Mouse (Mus musculus): ENCODE results near the gene Gimap4. TPM values are rescaled to one million over a fixed set of nuclear protein-coding genes. Genes with fewer than 3 reads are reported as not detected.

Gene Gimap4
- total RNA-seq (2017): 697 to 2,222 TPM (median 742 TPM) in 3 replicates

DNA sequence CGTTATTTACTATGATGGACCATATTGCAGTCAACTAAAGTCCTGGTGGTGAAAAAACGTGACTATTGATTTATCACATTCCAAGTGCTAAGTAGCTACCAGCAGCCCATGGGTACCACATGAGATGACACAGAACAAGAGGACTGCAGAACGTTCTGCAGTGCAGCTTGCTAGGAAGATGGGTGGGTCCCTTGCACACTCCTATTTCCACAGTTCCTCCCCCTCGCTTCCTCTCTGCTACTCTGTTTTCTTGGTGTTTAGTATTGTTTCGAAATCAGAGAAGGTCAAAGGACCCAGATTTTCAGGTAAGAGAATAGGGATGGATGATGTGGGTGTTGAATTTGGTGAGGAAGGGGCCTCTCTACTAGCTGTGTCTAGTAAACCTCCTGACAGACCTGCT, at the start of gene Gimap4:
Gene Gimap4, plus strand, starts transcription at position 231 of the 400 bp plus-strand sequence.
- ATAC-seq (replicated peaks; ENCODE audit: insufficient number of reproducible peaks, low FRiP score, low TSS enrichment, poor library complexity, severe bottlenecking): no peak

DNA sequence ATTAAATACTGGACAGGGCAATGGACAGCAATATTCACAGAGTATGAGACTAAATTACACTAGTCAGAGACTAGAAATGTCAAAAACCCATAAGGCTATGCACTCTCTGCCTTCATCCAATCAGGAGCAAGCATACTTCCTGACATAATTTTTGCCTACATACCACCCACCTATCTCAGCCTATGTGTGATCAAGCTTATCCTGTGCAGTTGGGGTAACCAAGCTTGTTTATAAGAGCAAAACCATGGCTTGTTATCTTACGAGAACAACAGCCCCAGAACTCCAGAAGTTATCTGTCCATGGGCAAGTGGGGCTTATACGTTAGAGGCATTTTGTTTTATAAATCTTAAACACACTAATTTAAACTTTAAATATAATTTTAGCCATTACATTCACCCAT, 49.2 kb upstream of the Gimap4 start:
- no peak for ATAC-seq (replicated peaks; ENCODE audit: insufficient number of reproducible peaks, low FRiP score, low TSS enrichment, poor library complexity, severe bottlenecking)

DNA sequence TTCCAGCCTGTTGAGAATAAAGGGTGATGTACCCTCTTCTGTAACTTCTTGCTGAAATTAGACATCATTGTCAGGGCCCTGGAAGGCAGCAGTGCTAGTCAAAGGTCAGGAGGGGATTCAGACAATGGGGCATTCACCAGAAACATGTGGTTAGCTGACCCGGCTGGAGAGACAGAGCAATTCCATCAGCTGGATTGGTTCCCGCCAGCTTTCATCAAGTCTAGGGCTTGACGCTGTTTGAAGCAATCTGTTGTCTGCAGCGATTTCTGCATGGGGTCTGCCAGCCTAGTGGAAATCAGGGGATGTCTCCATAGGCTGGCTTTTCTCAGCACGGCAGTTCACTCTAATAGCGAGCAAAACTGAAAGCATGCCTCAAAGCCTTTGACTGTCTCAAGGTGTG, 47.8 kb upstream of the Gimap4 start:
- ATAC-seq (replicated peaks; ENCODE audit: insufficient number of reproducible peaks, low FRiP score, low TSS enrichment, poor library complexity, severe bottlenecking): no peak

DNA sequence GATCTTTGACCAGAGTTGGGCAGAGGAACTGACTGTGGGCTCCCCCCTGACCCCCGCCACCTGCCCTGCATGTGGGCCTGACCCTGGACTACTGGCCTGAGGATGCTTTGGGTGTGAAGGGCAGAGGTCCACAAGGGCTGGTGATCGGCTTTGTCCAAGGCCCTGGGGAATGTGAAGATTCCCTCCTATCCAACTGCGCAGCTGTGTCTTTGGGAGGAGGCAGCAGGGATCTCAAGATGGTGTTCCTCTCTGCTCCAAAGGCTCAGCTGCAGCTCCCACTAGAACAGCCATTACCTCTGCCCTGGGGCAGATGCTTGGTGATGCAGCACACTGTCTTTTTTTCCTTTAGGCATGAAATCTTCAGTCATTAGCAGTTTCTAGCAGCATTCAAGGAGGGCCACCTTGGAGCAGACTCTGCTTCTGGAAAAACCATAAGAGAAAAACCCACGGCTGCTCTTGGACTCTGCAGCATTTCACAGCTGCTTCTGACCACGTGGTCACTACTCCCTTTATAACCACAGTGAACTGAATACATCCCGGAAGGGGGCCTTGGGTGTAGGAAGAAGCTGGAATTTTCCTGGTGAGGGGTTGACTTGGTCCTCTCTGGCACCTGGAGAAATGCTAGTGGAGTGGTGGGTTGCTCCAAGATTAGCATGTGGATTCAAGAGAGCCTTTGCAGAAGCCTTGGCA, 46.4 kb upstream of the Gimap4 start:
- ATAC-seq (replicated peaks; ENCODE audit: insufficient number of reproducible peaks, low FRiP score, low TSS enrichment, poor library complexity, severe bottlenecking): no peak

DNA sequence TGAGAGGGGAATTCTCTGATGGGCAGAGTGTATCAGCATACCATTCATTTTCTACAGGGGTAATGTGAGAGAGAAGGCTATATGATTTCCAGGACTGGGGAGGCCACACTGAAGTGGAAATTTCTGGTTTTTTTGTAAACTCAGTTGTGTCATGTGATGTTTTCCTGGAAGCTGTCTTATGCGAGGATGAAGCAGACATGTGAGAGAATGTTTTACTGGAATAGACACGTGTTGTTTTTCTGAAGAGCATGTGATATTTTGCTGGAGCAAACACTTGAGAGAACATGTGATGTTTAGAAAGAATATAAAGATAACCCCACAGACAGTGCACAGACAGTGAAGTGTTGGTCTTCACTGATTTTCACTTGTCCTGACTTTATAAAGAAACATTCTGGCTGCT, 45.8 kb upstream of the Gimap4 start:
- ATAC-seq (replicated peaks; ENCODE audit: insufficient number of reproducible peaks, low FRiP score, low TSS enrichment, poor library complexity, severe bottlenecking): no peak

DNA sequence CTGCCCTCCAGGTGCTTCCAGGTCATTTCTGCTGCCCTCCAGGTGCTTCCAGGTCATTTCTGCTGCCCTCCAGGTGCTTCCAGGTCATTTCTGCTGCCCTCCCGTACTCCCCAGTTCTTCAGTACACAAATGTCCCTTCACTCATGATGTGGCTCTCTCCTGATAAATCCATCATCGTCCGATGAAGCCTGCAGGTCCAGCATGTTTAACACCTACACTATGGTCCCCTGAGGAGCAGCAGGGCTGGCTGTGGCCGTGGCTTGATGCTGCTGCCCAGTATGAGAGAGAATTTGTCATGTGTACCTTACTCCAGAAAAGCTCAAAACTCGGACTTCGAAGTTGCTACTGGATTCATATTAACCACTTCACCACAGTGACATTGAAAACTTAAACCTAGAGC, 43.0 kb upstream of the Gimap4 start:
- ATAC-seq (replicated peaks; ENCODE audit: insufficient number of reproducible peaks, low FRiP score, low TSS enrichment, poor library complexity, severe bottlenecking): no peak

DNA sequence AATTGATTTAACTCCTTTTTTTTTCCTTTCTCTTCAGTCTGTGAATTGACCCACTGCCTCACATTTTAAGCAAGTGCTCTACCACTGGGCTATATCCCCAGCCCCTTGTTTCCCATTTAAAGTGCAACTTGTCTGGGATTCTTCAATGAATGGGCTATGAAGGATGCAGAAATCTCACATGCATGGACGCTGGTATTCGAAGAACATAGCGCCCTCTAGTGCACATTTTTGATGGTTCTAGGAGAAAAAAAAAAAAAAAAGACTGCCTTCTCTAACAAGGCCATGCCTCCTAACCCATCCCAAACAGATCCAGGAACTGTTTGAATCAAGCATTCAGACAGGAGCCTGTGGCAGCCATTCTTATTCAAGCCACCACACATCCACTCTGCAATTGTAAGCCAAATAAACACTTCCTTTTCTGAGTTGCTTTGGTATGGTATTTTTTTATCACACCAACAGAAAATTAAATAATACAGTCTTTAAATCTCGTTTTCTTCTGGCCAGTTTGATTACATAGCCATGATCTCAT, 41.5 kb upstream of the Gimap4 start:
- ATAC-seq (replicated peaks; ENCODE audit: insufficient number of reproducible peaks, low FRiP score, low TSS enrichment, poor library complexity, severe bottlenecking): no peak

DNA sequence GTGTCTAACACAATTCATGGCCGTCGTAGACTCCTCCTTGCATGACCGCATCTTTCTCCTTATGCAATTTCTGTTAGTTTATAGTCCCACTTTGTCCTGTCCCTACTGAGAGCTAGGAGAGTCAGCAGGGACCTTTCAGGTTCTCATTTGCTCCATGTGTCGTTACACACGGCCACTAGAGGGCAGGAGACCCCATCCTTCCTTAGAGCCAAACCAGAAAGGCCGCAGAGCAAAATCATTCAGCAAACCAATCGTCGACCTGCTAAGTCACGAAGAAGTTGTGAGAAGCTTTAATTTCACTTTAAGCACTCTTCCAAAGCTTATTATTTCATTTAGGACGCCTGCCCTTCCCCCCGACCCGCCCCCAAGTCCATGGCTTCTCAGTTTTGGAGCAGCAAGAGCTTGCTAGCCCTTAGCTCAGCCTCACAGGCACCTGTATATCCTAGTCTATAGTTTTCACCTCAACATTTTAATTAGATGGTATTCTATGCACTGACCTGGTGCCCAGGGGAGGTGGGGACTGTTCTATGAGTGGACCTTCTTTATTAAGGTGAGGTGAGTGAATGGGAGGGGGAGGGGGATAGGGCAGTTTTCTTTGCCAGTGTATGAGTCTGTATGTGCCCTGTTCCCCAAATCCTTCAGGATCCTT, 38.6 kb upstream of the Gimap4 start:
- no peak for ATAC-seq (replicated peaks; ENCODE audit: insufficient number of reproducible peaks, low FRiP score, low TSS enrichment, poor library complexity, severe bottlenecking)

DNA sequence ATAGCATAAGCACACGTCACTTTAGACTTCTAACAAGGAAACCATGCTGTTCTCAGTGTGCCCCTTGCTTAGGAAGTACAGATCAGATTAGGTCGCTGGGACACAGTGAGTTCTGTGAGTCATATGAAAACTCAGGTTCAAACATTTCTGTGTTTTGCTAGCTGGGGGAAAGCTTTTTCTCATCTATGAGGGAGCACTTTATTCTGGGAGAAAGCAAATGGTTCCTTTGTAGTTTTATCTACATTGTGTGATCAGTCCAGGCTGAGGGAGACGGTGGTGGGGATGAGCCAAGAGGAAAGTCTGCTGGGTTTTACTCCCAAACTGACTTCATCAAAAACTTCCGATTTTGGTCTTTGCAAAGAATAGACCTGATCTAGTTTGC, 38.0 kb upstream of the Gimap4 start:
- ATAC-seq (replicated peaks; ENCODE audit: insufficient number of reproducible peaks, low FRiP score, low TSS enrichment, poor library complexity, severe bottlenecking): no peak

DNA sequence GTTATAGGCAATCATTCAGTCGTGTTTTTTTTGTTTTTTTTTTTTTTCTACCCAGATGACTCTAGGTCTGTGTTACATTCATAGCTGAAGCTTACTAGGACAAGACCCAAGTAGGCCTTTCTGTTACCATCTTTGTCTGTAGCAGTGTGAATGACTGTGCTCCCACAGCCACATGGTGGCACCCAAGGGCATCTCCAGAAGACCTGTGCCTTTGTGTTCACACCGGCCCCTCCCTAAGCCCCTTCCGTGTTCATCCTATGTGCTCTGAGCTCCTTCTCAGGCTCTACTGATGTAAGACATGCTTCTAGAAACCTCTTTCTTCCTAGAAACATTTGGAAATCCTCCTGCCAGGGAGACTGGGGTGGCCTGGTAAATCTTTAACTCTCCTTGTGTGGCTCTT, 37.4 kb upstream of the Gimap4 start, which contains the start of gene Gimap8:
Gene Gimap8, plus strand, starts transcription at position 240 of the 400 bp plus-strand sequence.
- ATAC-seq (replicated peaks; ENCODE audit: insufficient number of reproducible peaks, low FRiP score, low TSS enrichment, poor library complexity, severe bottlenecking): 0 out of 2 replicates have a peak, but pooled peaks have one; percentile 61

DNA sequence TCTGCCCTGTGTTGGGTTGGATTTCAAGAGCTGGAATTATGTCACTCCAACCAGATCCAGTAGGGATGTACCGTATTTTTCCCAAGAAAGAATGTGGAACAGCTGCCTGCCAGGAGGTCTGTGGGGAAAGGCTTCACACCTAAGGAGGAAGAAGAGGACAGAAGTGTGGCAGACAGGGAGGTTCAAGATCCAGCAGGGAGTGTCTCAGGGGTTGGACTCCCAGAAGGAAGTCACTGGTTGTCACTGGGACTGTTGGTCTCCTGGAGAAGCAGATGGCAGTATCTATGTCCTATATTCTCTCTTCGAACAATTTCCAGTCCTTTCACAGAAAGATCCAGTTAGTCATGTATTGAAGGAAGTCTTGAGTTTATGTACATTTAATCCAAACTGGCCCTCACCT, 36.7 kb upstream of the Gimap4 start:
- ATAC-seq (replicated peaks; ENCODE audit: insufficient number of reproducible peaks, low FRiP score, low TSS enrichment, poor library complexity, severe bottlenecking): no peak

DNA sequence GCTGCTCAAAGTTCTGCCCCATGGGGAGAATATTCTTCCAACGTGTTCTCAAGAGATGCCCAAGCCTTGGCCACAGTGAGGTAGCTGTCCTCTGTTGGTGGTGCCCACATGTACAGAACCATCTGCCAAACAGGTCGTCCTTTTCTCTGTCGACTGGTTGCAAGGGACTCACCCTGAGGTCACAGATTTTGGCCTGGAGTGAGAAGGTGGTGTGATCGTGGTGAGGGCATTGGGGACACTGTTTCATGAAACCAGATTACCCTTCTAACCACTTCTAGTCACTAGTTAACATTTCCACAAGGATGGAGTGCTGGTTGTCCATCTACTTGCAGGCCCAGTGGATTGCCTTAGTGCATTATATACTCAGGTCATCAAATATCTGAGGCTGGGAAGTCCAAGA, 35.6 kb upstream of the Gimap4 start:
- no peak for ATAC-seq (replicated peaks; ENCODE audit: insufficient number of reproducible peaks, low FRiP score, low TSS enrichment, poor library complexity, severe bottlenecking)

DNA sequence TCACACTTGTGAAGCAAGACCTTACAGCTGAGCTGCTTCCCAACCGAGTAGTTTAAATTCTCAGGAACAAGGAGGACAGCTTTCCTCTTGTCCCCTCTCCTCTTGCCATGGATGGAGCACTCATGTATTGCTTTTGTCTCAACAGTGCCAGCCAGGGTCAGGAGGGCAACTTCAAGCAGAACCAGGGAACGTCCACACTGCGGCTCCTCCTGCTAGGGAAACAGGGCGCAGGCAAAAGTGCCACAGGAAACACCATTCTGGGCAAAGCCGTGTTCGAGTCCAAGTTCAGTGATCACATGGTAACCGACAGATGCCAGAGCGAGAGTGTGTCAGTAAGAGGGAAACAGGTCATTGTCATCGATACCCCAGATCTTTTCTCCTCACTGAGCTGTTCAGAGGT, 34.3 kb upstream of the Gimap4 start:
- ATAC-seq (replicated peaks; ENCODE audit: insufficient number of reproducible peaks, low FRiP score, low TSS enrichment, poor library complexity, severe bottlenecking): no peak

DNA sequence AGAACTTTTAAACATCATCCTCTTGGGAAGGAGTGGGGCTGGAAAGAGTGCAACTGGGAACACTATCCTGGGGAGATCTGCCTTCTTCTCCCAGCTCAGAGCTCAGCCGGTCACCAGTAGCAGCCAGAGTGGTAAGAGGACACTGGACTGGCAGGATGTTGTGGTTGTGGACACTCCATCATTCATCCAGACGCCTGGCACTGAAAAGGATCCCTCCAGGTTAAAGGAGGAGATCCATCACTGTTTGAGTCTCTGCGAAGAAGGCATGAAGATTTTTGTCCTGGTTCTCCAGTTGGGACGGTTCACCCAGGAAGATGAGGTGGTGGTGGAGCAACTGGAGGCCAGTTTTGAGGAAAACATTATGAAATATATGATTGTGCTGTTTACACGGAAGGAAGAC, 25.6 kb upstream of the Gimap4 start:
- ATAC-seq (replicated peaks; ENCODE audit: insufficient number of reproducible peaks, low FRiP score, low TSS enrichment, poor library complexity, severe bottlenecking): no peak

DNA sequence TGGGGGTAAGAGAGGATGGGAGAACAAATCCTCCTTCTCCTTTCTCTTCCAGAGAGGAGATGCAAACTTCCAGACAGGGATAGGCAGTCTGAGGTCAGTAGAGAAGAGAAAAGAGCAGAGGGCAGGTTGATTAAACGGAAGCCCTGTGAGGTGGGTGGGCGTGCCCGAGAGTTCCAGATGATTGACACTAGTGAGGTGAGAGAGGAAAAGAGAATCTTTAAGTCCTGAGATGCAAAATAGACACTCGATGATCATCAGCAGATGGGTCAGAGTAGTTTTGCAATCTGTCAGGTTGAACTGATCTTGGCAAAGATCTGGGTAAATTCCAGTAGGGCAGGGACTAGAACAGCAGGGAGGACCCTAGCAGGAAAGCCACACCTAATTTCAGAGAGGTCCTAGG, 19.6 kb upstream of the Gimap4 start:
- ATAC-seq (replicated peaks; ENCODE audit: insufficient number of reproducible peaks, low FRiP score, low TSS enrichment, poor library complexity, severe bottlenecking): no peak

DNA sequence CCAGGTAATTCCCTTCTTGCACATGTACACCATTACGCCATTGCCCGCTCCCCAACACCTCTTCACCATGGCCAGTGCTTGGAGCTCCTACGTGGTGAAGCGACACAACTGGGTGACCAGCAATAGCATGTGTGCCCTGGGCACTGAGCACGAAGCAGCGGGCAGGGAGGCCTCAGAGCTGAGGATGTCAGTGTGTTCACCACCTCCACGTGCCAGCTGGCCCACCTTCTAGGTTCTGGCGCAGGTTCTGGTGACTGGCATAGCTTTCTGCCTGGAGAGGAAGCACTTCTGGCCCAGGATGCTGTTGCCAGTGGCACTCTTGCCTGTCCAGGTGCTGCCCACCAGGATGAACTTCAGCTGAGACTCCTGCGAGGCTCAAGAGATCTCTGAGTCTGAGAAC, 18.9 kb upstream of the Gimap4 start:
- ATAC-seq (replicated peaks; ENCODE audit: insufficient number of reproducible peaks, low FRiP score, low TSS enrichment, poor library complexity, severe bottlenecking): no peak

DNA sequence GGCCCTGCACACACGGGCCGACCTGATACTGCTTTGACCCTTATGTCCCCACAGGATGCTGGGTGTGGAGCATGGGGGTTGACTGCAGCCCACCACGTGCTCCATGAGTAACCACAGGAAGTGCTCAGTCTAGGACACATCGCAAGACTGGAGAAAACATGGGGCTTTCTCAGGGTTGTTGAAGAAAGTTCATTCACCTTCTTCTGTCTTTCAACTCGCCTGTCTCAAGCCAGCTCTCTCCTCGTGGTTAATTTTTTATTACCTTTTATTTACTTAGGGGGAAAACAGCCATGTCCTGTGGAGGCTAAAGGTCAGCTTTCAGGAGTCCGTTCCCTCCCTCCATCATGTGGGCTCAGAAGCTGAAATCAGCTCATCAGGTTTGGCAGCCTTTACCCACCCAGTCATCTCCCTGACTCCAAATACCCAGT, 18.2 kb upstream of the Gimap4 start:
- ATAC-seq (replicated peaks; ENCODE audit: insufficient number of reproducible peaks, low FRiP score, low TSS enrichment, poor library complexity, severe bottlenecking): no peak

DNA sequence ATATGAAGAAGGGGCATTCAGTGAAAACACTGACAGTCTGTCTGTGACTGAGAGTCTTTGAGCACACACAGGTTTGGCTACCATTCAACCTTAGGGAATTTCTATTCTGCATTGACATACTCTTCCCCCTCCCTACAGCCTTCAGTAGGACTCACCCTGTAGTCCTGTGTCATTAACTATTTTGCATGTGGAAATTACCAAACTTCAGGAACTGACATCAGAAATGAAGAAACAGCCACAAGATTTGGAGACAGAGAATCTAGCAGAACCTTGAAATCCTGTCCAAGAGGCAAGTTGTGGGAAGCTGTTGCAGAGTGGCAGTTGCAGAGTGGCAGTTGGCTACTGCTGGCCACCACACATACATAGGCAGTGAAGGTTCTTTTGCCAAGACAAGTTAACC, 16.3 kb upstream of the Gimap4 start:
- no peak for ATAC-seq (replicated peaks; ENCODE audit: insufficient number of reproducible peaks, low FRiP score, low TSS enrichment, poor library complexity, severe bottlenecking)

DNA sequence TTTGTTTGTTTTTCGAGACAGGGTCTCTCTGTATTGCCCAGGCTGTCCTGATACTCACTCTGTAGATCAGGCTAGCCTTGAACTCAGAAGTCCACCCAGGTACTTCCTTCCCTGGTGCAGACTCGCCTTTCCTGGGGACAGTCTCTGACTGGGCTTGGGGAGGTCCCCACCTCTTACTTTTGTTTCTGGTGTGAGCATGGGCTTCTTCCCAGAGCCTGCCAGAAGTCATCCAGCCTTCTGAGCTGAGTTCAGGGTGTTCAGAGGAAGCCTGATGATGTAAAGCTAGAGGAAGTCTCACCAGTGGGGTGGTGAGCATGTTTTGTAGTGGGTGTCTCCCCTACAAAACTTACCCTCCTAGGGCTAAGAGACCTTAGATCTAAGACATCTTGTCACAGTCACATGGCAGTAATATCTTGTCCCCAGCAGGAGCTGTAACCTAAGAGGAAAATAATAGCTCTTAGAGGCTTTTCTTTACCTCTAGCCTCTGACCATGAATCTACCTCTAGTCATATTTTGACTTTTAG, 14.8 kb upstream of the Gimap4 start:
- no peak for ATAC-seq (replicated peaks; ENCODE audit: insufficient number of reproducible peaks, low FRiP score, low TSS enrichment, poor library complexity, severe bottlenecking)

Measured in monocyte, adult 5-6 weeks (primary cell).